8 mouse cellular contexts compared by ENCODE assay signal in the genomic region with DNA sequence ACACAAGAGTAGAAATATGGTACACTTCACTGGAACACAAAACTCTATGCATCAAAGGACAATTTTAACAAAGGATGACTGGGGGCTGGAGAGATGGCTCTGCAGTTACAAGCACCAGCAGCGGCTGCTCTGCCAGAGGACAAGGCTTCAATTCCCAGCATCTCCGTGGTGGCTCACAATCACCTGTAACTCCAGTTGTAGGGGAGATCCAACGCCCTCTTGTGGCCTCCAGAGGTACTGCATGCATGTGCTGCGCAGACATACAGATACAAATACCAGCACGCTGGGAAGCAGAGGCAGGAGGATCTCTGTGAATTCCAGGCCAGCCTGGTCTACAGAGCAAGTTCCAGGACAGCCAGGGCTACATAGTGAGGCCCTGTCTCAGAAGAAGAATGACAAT. TPM values are rescaled to one million over a fixed set of nuclear protein-coding genes. Genes with fewer than 3 reads are reported as not detected.
DNase-seq lines count a peak whose midpoint lies in the region; ATAC-seq and TF ChIP-seq lines count a peak whose summit lies in the region.

No protein-coding gene starts in this region.

- ATAC-seq in stomach, embryonic 15.5 days (ENCODE audit: insufficient read depth, low FRiP score, low read depth) = no peak
- ATAC-seq in heart, embryonic 11.5 days (replicated peaks; ENCODE audit: insufficient number of reproducible peaks, low FRiP score, low TSS enrichment) = no peak

- no peaks in the 10 kb centered on the region; the same call in 1 of the 2 replicates for H3K36me3 ChIP-seq in stomach, embryonic 15.5 days
- H3K36me3 ChIP-seq in heart, embryonic 11.5 days (ENCODE audit: control insufficient read depth, insufficient read depth, low read length) = no peaks in the 10 kb centered on the region

- no peak for TF ChIP-seq POLR2A in lung, adult 2 months (IDR thresholded peaks at IDR 0.05; ENCODE audit: borderline replicate concordance, extremely low read depth, low read depth, low read length)
- no peak for TF ChIP-seq POLR2A in bone marrow, adult 2 months (IDR thresholded peaks at IDR 0.05; ENCODE audit: borderline replicate concordance, control insufficient read depth, low read depth, low read length)

- H3K4me1 ChIP-seq in lung, adult 2 months (ENCODE audit: control insufficient read depth, insufficient read depth, low read length) = peaks cover 6% of the 10 kb centered on the region
- no peaks in the 10 kb centered on the region for H3K4me1 ChIP-seq in bone marrow, adult 2 months (ENCODE audit: control insufficient read depth, insufficient read depth, low read length)
- H3K4me1 ChIP-seq in stomach, embryonic 15.5 days = peaks cover 10% of the 10 kb centered on the region
- H3K4me1 ChIP-seq in heart, embryonic 11.5 days (ENCODE audit: control insufficient read depth, insufficient read depth, low read length) = peaks cover 10% of the 10 kb centered on the region; the same call in 1 of the 2 replicates

- H3K9me3 ChIP-seq in stomach, embryonic 15.5 days = no peaks in the 10 kb centered on the region
- no peaks in the 10 kb centered on the region for H3K9me3 ChIP-seq in heart, embryonic 11.5 days (replicated peaks; ENCODE audit: control insufficient read depth, low read length)

- TF ChIP-seq CTCF in lung, adult 2 months (IDR thresholded peaks at IDR 0.05; ENCODE audit: insufficient read depth, low read length) = peak; percentile 78
- peak; percentile 81 for TF ChIP-seq CTCF in bone marrow, adult 2 months (IDR thresholded peaks at IDR 0.05; ENCODE audit: control insufficient read depth, insufficient read depth, low read length)

- no peaks in the 10 kb centered on the region for H3K27me3 ChIP-seq in stomach, embryonic 15.5 days (replicated peaks)
- no peaks in the 10 kb centered on the region for H3K27me3 ChIP-seq in heart, embryonic 11.5 days (ENCODE audit: control insufficient read depth, insufficient read depth, low read length)

- WGBS in lung, adult 2 months = 63% methylated on average over 5 of the region's 5 CpGs
- WGBS in bone marrow, adult 2 months = 65% methylated on average over 5 of the region's 5 CpGs
- 57% methylated on average over 5 of the region's 5 CpGs for WGBS in stomach, embryonic 15.5 days
- WGBS in heart, embryonic 11.5 days (ENCODE audit: insufficient replicate concordance) = 60% methylated on average over 5 of the region's 5 CpGs

- DNase-seq in lung, adult 2 months = no peak
- DNase-seq in lung, adult 18-20 months = no peak
- DNase-seq in kidney, postnatal 4 days = peak; percentile 47 to 51
- DNase-seq in heart, postnatal 25 days (ENCODE audit: low spot score) = no peak
- no peak for DNase-seq in left cerebral cortex, adult 9 months (ENCODE audit: low spot score in 2 of 2)

- H3K27ac ChIP-seq in bone marrow, adult 2 months (ENCODE audit: control insufficient read depth, insufficient read depth, low read depth, low read length, poor library complexity) = no peak overlapping the region
- H3K27ac ChIP-seq in stomach, embryonic 15.5 days = peak overlapping the region; percentile 80; the same call in 1 of the 2 replicates
- no peak overlapping the region for H3K27ac ChIP-seq in heart, embryonic 11.5 days (ENCODE audit: low read depth, low read length)

- H3K4me2 ChIP-seq in stomach, embryonic 15.5 days = no peak overlapping the region
- no peak overlapping the region for H3K4me2 ChIP-seq in heart, embryonic 11.5 days

- no peak overlapping the region for H3K9ac ChIP-seq in stomach, embryonic 15.5 days
- no peak overlapping the region for H3K9ac ChIP-seq in heart, embryonic 11.5 days (ENCODE audit: low read depth, low read length)

- intact Hi-C loops in heart, postnatal 25 days (cut with DNase I) = no loop called here

- no peak overlapping the region for H3K4me3 ChIP-seq in lung, adult 2 months (replicated peaks; ENCODE audit: extremely low read depth, low read depth, low read length)
- H3K4me3 ChIP-seq in bone marrow, adult 2 months (replicated peaks; ENCODE audit: control insufficient read depth, low read depth, low read length) = no peak overlapping the region
- H3K4me3 ChIP-seq in stomach, embryonic 15.5 days (replicated peaks) = no peak overlapping the region
- H3K4me3 ChIP-seq in heart, embryonic 11.5 days (ENCODE audit: low read depth, low read length) = no peak overlapping the region

RNA-seq across cellular contexts. Expression of gene Sh3d21, which starts 6.7 kb away (rescaled TPM):
- 6.2 and 7.5 TPM in 2 replicates for polyA plus RNA-seq in lung, adult 2 months (2012; rRNA removed)
- 1.0 TPM in 1 of 2 replicates, not detected in the other for polyA plus RNA-seq in bone marrow, adult 2 months (2011; ENCODE audit: insufficient read depth, insufficient read length, low replicate concordance, missing spikeins)
- polyA plus RNA-seq in stomach, embryonic 15.5 days (2015; fragmentation: Nextera tagmentation; extraction: Ambion mirVana) = 7.4 and 10.3 TPM in 2 replicates
- 1 to 10 TPM; 1.9 to 3.1 TPM for total RNA-seq in heart, postnatal 25 days (2021)
- 2.7 and 3.1 TPM in 2 replicates for polyA plus RNA-seq in heart, embryonic 11.5 days (2014; fragmentation: Nextera tagmentation; extraction: Ambion mirVana)

RNA-seq across cellular contexts. Expression of gene Eva1b, which starts 9.1 kb away (rescaled TPM):
- 221 and 295 TPM in 2 replicates for polyA plus RNA-seq in lung, adult 2 months (2012; rRNA removed)
- polyA plus RNA-seq in bone marrow, adult 2 months (2011; ENCODE audit: insufficient read depth, insufficient read length, low replicate concordance, missing spikeins) = 5.7 and 7.1 TPM in 2 replicates
- polyA plus RNA-seq in stomach, embryonic 15.5 days (2015; fragmentation: Nextera tagmentation; extraction: Ambion mirVana) = 59.0 and 60.0 TPM in 2 replicates
- total RNA-seq in heart, postnatal 25 days (2021) = 10 to 100 TPM; 15.2 to 17.6 TPM
- polyA plus RNA-seq in heart, embryonic 11.5 days (2014; fragmentation: Nextera tagmentation; extraction: Ambion mirVana) = 31.9 and 33.5 TPM in 2 replicates

RNA-seq across cellular contexts. Expression of gene Thrap3, which starts 45.9 kb away (rescaled TPM):
- 40.0 and 62.8 TPM in 2 replicates for polyA plus RNA-seq in lung, adult 2 months (2012; rRNA removed)
- polyA plus RNA-seq in bone marrow, adult 2 months (2011; ENCODE audit: insufficient read depth, insufficient read length, low replicate concordance, missing spikeins) = 133 and 198 TPM in 2 replicates
- polyA plus RNA-seq in stomach, embryonic 15.5 days (2015; fragmentation: Nextera tagmentation; extraction: Ambion mirVana) = 182 and 203 TPM in 2 replicates
- total RNA-seq in heart, postnatal 25 days (2021) = 100 to 1,000 TPM; 108 to 111 TPM
- 131 and 155 TPM in 2 replicates for polyA plus RNA-seq in heart, embryonic 11.5 days (2014; fragmentation: Nextera tagmentation; extraction: Ambion mirVana)

RNA-seq across cellular contexts. Expression of gene Stk40, which starts 52.9 kb away (rescaled TPM):
- polyA plus RNA-seq in lung, adult 2 months (2012; rRNA removed) = 38.0 and 41.1 TPM in 2 replicates
- polyA plus RNA-seq in bone marrow, adult 2 months (2011; ENCODE audit: insufficient read depth, insufficient read length, low replicate concordance, missing spikeins) = 7.5 and 14.0 TPM in 2 replicates
- polyA plus RNA-seq in stomach, embryonic 15.5 days (2015; fragmentation: Nextera tagmentation; extraction: Ambion mirVana) = 28.6 and 29.1 TPM in 2 replicates
- 10 to 100 TPM; 37.6 to 38.7 TPM for total RNA-seq in heart, postnatal 25 days (2021)
- 18.5 and 23.2 TPM in 2 replicates for polyA plus RNA-seq in heart, embryonic 11.5 days (2014; fragmentation: Nextera tagmentation; extraction: Ambion mirVana)

Comparison
In these comparisons a context has a peak if more than half of its experiments do, and no peak if none do; other contexts are left out.
1. DNase-seq: peak in kidney, postnatal 4 days (2 of 2); none in lung, adult 2 months (single experiment), lung, adult 18-20 months (0 of 2), heart, postnatal 25 days (single experiment) and left cerebral cortex, adult 9 months (0 of 2).